In the genomic region with DNA sequence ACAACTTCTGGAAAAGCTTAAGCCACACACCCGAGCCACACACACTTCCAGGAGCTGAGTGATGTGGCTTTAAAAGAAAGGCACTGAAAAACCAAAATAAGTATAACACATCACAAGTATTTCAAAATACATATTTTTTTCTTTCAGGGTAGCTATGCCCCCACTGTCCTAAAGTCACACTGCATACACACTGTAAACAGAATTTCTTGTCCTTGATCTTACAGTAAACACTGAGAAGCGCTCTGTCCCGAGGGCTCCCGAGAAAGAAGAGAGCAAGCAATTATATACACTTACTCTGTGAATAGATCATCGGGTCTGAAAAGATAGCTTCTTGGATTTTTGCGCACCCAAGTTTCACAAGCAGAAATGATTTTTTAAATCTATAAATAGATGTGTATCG, we compare ENCODE assay signal across 28 mouse cellular contexts.
"Had no signal": no experiment of that assay in that cellular context is flagged by ENCODE, and none has a peak within 500 bp of the region (broad histone marks: within the 10 kb centered on the region; RNA-seq: fewer than 3 reads in every experiment).

No protein-coding gene starts in this region.

- ATAC-seq: liver, embryonic 12.5 days; liver, postnatal 0 days; midbrain, embryonic 13.5 days; midbrain, embryonic 15.5 days; midbrain, embryonic 16.5 days had no signal

- DNase-seq: layer of hippocampus, postnatal 36 days; left cerebral cortex, postnatal 4 days; liver; liver, embryonic 13.5 days; liver, postnatal 0 days; lung, adult 2 months; lung, postnatal 14 days; midbrain, embryonic 14.5 days had no signal

- H3K9me3 ChIP-seq: limb, embryonic 10.5 days; limb, embryonic 12.5 days; limb, embryonic 13.5 days; limb, embryonic 15.5 days; liver, embryonic 12.5 days; liver, embryonic 13.5 days; liver, embryonic 15.5 days; lung, embryonic 15.5 days; megakaryocyte, embryonic 14.5 days; midbrain, embryonic 10.5 days; midbrain, embryonic 12.5 days; midbrain, embryonic 13.5 days; midbrain, embryonic 15.5 days; neural tube, embryonic 12.5 days had no signal

- H3K36me3 ChIP-seq: limb, embryonic 10.5 days; limb, embryonic 12.5 days; limb, embryonic 13.5 days; limb, embryonic 15.5 days; liver, embryonic 12.5 days; liver, embryonic 13.5 days; liver, embryonic 15.5 days; lung, embryonic 15.5 days; midbrain, embryonic 10.5 days; midbrain, embryonic 12.5 days; midbrain, embryonic 13.5 days; midbrain, embryonic 15.5 days; neural tube, embryonic 12.5 days had no signal

- H3K4me2 ChIP-seq: limb, embryonic 12.5 days; limb, embryonic 13.5 days; limb, embryonic 15.5 days; liver, embryonic 11.5 days; liver, embryonic 12.5 days; liver, embryonic 13.5 days; liver, embryonic 15.5 days; lung, embryonic 15.5 days; midbrain, embryonic 11.5 days; midbrain, embryonic 12.5 days; midbrain, embryonic 13.5 days; midbrain, embryonic 15.5 days; neural tube, embryonic 12.5 days had no signal

- H3K9ac ChIP-seq: limb, embryonic 12.5 days; limb, embryonic 13.5 days; limb, embryonic 15.5 days; liver, embryonic 12.5 days; liver, embryonic 13.5 days; liver, embryonic 14.5 days; liver, embryonic 15.5 days; liver, postnatal 0 days; lung, embryonic 15.5 days; midbrain, embryonic 12.5 days; midbrain, embryonic 13.5 days; midbrain, embryonic 15.5 days; neural tube, embryonic 12.5 days had no signal

- H3K4me3 ChIP-seq: left cerebral cortex, adult 2 months; limb, embryonic 10.5 days; limb, embryonic 12.5 days; limb, embryonic 13.5 days; limb, embryonic 15.5 days; liver, embryonic 12.5 days; liver, embryonic 13.5 days; liver, embryonic 15.5 days; lung, embryonic 15.5 days; megakaryocyte, embryonic 14.5 days; midbrain, embryonic 10.5 days; midbrain, embryonic 12.5 days; midbrain, embryonic 13.5 days; midbrain, embryonic 15.5 days; myocyte; neural tube, embryonic 12.5 days had no signal

- H3K27ac ChIP-seq: left cerebral cortex, adult 2 months; limb, embryonic 10.5 days; limb, embryonic 12.5 days; limb, embryonic 13.5 days; limb, embryonic 15.5 days; liver, embryonic 12.5 days; liver, embryonic 13.5 days; liver, embryonic 14.5 days; liver, embryonic 15.5 days; lung, embryonic 15.5 days; macrophage; midbrain, embryonic 10.5 days; midbrain, embryonic 12.5 days; midbrain, embryonic 13.5 days; midbrain, embryonic 15.5 days; neural tube, embryonic 12.5 days had no signal

- H3K27me3 ChIP-seq: limb, embryonic 12.5 days; limb, embryonic 13.5 days; limb, embryonic 15.5 days; liver, embryonic 12.5 days; liver, embryonic 13.5 days; liver, embryonic 15.5 days; lung, embryonic 15.5 days; midbrain, embryonic 12.5 days; midbrain, embryonic 13.5 days; midbrain, embryonic 15.5 days; neural tube, embryonic 12.5 days had no signal

- H3K4me1 ChIP-seq: limb, embryonic 12.5 days; limb, embryonic 13.5 days; limb, embryonic 15.5 days; liver, embryonic 12.5 days; liver, embryonic 13.5 days; liver, embryonic 15.5 days; lung, embryonic 15.5 days; megakaryocyte, embryonic 14.5 days; midbrain, embryonic 10.5 days; midbrain, embryonic 12.5 days; midbrain, embryonic 13.5 days; midbrain, embryonic 15.5 days; neural tube, embryonic 12.5 days had no signal
